Mouse (Mus musculus): Measurements from ENCODE around the gene Fam13a. TPM values are rescaled to one million over a fixed set of nuclear protein-coding genes. Genes with fewer than 3 reads are reported as not detected.
A peak's percentile ranks its signal among the peaks of the same experiment; 100 is the strongest.

The Fam13a gene
- 16.1 and 16.8 TPM in 2 replicates for polyA plus RNA-seq (2015; fragmentation: Nextera tagmentation; extraction: Ambion mirVana)

DNA sequence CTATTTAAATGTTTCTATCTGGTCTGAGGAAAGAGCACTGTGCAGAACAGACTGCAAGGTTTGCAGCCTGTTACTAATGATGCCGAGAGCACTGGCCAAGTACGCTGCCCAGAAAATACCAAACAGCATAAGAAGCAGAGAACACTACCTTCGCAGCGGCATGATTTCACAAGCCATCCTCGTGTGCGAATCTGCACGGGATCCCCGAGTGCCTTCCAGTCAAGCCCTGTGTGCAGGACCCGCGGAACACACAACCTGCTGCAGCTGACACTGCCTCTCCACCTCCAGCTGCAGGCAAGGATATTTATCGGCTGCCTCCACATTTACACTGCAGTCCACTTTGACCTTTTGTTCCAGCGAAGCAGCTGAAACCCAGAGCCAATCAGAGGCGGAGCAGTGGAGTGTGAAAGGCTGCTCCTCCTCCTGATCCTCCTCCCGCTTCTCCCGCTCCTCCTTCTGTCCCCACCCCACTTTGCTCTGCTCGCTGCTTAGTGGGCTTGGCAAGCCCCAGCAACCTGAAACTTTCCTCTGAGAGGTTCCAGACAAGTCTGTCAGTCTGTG lies at the start of gene Fam13a:
Gene Fam13a, minus strand, starts transcription at position 386 of the 561 bp plus-strand sequence.
- H3K36me3 ChIP-seq (ENCODE audit: control insufficient read depth, insufficient read depth, low read length) = no peaks in the 10 kb centered on the region
- H3K9me3 ChIP-seq (ENCODE audit: control insufficient read depth, low read length) = no peaks in the 10 kb centered on the region
- H3K27ac ChIP-seq (ENCODE audit: low read length) = peak within 1 kb of the TSS; percentile 89
- H3K4me1 ChIP-seq (ENCODE audit: control insufficient read depth, insufficient read depth, low read length) = peaks cover 3% of the 10 kb centered on the region
- H3K4me3 ChIP-seq (ENCODE audit: low read length) = peak within 1 kb of the TSS; percentile 63
- H3K9ac ChIP-seq (ENCODE audit: low read depth, low read length) = peak within 1 kb of the TSS; percentile 72
- H3K27me3 ChIP-seq (replicated peaks; ENCODE audit: control insufficient read depth, insufficient read depth, low read length) = no peaks in the 10 kb centered on the region
- WGBS = under 1% methylated on average over 16 of the region's 16 CpGs
- peak within 1 kb of the TSS; percentile 69 for H3K4me2 ChIP-seq (ENCODE audit: low read depth, low read length)
- ATAC-seq = peak; percentile 99

DNA sequence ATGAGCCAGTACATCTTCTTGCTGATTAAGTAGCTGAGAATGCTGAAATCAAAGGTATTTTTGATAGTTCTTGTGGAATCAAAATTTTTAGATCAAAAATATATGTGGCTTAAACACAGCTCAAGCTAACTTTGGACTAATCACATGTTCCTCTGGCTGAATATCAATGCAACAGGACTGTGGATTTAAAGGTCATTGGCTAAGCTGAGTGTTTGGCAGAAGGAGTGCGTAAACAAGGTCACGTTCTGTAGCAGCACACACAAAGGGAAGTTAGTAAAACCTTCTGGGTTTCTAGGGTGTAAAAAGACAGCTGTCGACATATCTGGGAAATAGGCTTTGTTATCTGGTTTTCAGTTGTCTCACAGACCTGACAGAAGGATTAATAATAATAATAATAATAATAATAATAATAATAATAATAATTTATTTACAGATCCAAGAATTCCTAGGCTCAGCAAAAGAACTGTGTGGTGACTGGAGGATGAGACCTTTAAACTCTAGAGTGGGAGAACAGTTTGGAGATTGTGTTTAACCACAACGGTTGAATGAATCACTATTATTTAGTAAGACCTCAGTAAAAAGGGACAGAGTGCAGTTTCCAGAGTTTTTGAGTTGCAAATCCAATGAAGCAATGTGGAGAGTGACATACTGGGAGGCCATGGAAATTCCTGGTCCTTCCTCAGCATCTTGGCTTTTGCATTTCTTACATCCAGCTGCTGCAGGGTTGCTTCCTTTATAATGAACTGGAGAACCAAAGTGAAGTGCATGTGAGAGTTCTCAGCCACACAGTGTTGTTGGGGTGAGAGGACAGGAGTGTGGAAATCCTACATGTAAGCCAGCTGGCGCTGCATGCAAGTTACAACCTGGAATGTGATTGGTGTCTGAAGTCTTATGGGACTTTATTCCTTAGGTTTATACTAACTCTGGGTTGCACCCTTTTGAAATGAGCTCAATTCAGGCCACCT lies 48.0 kb upstream of the Fam13a start:
- H3K4me2 ChIP-seq (ENCODE audit: low read depth, low read length) = no peak overlapping the region
- peaks cover 5% of the 10 kb centered on the region for H3K9me3 ChIP-seq (ENCODE audit: control insufficient read depth, low read length)
- no peaks in the 10 kb centered on the region for H3K27me3 ChIP-seq (replicated peaks; ENCODE audit: control insufficient read depth, insufficient read depth, low read length)
- H3K36me3 ChIP-seq (ENCODE audit: control insufficient read depth, insufficient read depth, low read length) = no peaks in the 10 kb centered on the region
- ATAC-seq = no peak
- WGBS = 78% methylated on average over 5 of the region's 5 CpGs
- no peaks in the 10 kb centered on the region for H3K4me1 ChIP-seq (ENCODE audit: control insufficient read depth, insufficient read depth, low read length)
- no peak overlapping the region for H3K27ac ChIP-seq (ENCODE audit: low read length)
- H3K4me3 ChIP-seq (ENCODE audit: low read length) = no peak overlapping the region
- H3K9ac ChIP-seq (ENCODE audit: low read depth, low read length) = no peak overlapping the region

DNA sequence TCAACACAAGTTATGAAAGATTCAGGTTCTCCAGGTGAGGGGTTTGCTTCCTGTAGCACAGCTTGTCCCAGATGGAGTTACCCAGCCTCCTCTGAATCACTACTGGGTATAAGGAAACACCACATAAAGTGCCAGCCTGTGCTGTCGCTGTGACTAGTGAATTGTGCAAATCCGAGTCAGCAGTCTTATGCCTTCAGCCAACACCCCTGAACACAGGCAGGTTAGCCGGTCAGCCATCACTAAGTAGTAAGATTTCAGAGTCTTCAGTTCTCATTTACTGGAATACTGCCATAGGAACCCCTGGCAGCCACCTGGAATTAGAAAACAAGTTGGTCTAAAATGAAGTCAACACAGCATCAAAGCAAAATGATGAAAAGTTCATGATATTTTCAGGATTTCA lies 47.3 kb upstream of the Fam13a start:
- WGBS = 94% methylated on average over 3 of the region's 3 CpGs
- Histone ChIP-seq H3K9ac (ENCODE audit: low read depth, low read length) (no peak overlapping the region), H3K4me1 (ENCODE audit: control insufficient read depth, insufficient read depth, low read length) (no peaks in the 10 kb centered on the region), H3K4me2 (ENCODE audit: low read depth, low read length) (no peak overlapping the region), H3K4me3 (ENCODE audit: low read length) (no peak overlapping the region), H3K27me3 (replicated peaks; ENCODE audit: control insufficient read depth, insufficient read depth, low read length) (no peaks in the 10 kb centered on the region), H3K27ac (ENCODE audit: low read length) (no peak overlapping the region), H3K36me3 (ENCODE audit: control insufficient read depth, insufficient read depth, low read length) (no peaks in the 10 kb centered on the region), H3K9me3 (ENCODE audit: control insufficient read depth, low read length) (peaks cover 5% of the 10 kb centered on the region)
- no peak for ATAC-seq

DNA sequence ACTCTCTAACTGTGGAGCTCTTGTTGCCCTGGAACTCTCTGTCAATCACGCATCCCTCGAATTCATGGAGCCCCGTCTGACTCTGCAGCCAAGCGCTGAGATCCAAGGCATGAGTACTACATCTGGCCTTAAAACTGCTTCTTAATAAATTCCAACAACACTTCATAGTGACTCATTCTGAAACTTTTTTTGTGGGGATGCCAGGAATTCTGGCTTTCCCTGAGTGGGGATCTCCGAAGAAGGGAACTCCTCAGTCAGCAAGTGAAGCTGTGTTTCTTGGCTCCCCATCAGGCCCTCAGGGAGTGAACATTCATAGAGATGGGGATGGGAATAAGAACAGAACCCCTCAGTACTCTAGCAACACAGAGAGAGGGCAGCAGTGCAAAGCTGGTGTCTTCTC lies 43.8 kb upstream of the Fam13a start:
- H3K9me3 ChIP-seq (ENCODE audit: control insufficient read depth, low read length) = peaks cover under 1% of the 10 kb centered on the region; the same call in 1 of the 2 replicates
- no peak overlapping the region for H3K4me3 ChIP-seq (ENCODE audit: low read length)
- H3K4me1 ChIP-seq (ENCODE audit: control insufficient read depth, insufficient read depth, low read length) = no peaks in the 10 kb centered on the region
- no peaks in the 10 kb centered on the region for H3K36me3 ChIP-seq (ENCODE audit: control insufficient read depth, insufficient read depth, low read length)
- H3K9ac ChIP-seq (ENCODE audit: low read depth, low read length) = no peak overlapping the region
- WGBS = 86% methylated on average over 5 of the region's 5 CpGs
- no peak overlapping the region for H3K4me2 ChIP-seq (ENCODE audit: low read depth, low read length)
- ATAC-seq = no peak
- no peak overlapping the region for H3K27ac ChIP-seq (ENCODE audit: low read length)
- H3K27me3 ChIP-seq (replicated peaks; ENCODE audit: control insufficient read depth, insufficient read depth, low read length) = no peaks in the 10 kb centered on the region

DNA sequence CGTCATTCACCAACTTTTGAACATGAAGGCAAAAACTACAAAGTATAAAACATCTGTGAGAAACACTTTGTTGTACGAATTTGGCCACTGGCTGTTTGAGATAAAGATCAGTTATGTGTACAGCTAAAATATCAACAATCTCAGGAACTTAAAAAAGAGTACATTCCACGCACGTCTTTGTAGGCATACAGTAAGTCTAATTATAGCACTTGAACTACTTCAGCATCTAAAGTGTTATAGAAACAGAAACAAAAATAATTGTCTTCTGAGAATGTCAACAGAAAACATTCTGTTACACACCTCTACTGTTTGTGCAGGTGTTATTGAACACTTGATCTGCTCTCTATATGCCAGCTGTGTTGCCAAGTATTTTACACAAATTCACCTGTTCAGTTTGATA lies 40.1 kb upstream of the Fam13a start:
- Histone ChIP-seq H3K36me3 (ENCODE audit: control insufficient read depth, insufficient read depth, low read length) (no peaks in the 10 kb centered on the region), H3K27me3 (replicated peaks; ENCODE audit: control insufficient read depth, insufficient read depth, low read length) (no peaks in the 10 kb centered on the region), H3K9me3 (ENCODE audit: control insufficient read depth, low read length) (no peaks in the 10 kb centered on the region), H3K9ac (ENCODE audit: low read depth, low read length) (no peak overlapping the region), H3K4me3 (ENCODE audit: low read length) (no peak overlapping the region), H3K4me2 (ENCODE audit: low read depth, low read length) (no peak overlapping the region), H3K4me1 (ENCODE audit: control insufficient read depth, insufficient read depth, low read length) (no peaks in the 10 kb centered on the region), H3K27ac (ENCODE audit: low read length) (no peak overlapping the region)
- 61% methylated on average over 4 of the region's 4 CpGs for WGBS
- no peak for ATAC-seq

DNA sequence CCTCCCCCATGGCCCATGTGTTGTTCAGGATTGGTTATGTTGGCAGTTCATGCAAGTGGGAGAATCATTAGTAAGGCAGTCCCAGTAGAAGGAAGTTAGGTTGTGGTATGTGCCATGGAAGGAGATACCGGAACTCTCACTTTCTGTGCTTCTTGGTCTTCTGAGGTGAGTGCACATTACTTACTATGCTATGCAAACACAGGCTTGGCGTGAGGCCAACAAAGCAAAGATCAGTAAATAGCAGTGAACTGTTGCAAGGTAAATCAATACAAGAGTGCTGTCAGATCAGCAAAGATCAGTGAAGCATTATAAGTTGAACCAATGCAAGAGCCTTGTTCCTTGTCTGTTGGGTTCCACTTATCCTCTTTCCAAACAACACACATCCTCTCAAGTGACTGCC lies 28.9 kb upstream of the Fam13a start:
- H3K27me3 ChIP-seq (replicated peaks; ENCODE audit: control insufficient read depth, insufficient read depth, low read length) = no peaks in the 10 kb centered on the region
- 62% methylated on average over 2 of the region's 2 CpGs for WGBS
- no peaks in the 10 kb centered on the region for H3K4me1 ChIP-seq (ENCODE audit: control insufficient read depth, insufficient read depth, low read length)
- H3K36me3 ChIP-seq (ENCODE audit: control insufficient read depth, insufficient read depth, low read length) = no peaks in the 10 kb centered on the region
- no peaks in the 10 kb centered on the region for H3K9me3 ChIP-seq (ENCODE audit: control insufficient read depth, low read length)
- no peak overlapping the region for H3K9ac ChIP-seq (ENCODE audit: low read depth, low read length)
- H3K4me2 ChIP-seq (ENCODE audit: low read depth, low read length) = no peak overlapping the region
- no peak overlapping the region for H3K4me3 ChIP-seq (ENCODE audit: low read length)
- H3K27ac ChIP-seq (ENCODE audit: low read length) = no peak overlapping the region
- ATAC-seq = peak; percentile 90

DNA sequence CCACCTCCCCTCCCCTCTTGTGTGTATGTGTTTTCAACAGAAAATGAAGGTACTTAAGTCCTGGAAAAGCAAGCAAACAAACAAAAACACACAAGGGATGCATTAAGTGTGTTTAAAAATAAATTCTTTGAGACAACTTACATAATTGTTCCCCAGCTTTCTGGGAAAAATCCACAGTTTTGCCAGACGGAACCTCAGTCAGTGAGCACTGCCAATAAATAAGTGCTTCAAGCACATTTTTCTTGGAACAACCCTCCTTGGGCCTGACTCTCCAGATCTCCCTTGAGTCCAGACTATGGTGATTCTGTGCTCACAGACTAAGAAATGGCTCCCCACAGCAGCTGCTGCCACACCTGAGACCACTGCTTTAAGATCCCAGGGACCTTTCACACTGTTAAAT lies 15.4 kb upstream of the Fam13a start:
- 67% methylated on average over 1 of the region's 1 CpGs for WGBS
- Histone ChIP-seq H3K4me3 (ENCODE audit: low read length) (no peak overlapping the region), H3K36me3 (ENCODE audit: control insufficient read depth, insufficient read depth, low read length) (no peaks in the 10 kb centered on the region), H3K27me3 (replicated peaks; ENCODE audit: control insufficient read depth, insufficient read depth, low read length) (no peaks in the 10 kb centered on the region), H3K9ac (ENCODE audit: low read depth, low read length) (no peak overlapping the region), H3K9me3 (ENCODE audit: control insufficient read depth, low read length) (no peaks in the 10 kb centered on the region), H3K4me1 (ENCODE audit: control insufficient read depth, insufficient read depth, low read length) (no peaks in the 10 kb centered on the region), H3K4me2 (ENCODE audit: low read depth, low read length) (no peak overlapping the region), H3K27ac (ENCODE audit: low read length) (no peak overlapping the region)
- no peak for ATAC-seq

DNA sequence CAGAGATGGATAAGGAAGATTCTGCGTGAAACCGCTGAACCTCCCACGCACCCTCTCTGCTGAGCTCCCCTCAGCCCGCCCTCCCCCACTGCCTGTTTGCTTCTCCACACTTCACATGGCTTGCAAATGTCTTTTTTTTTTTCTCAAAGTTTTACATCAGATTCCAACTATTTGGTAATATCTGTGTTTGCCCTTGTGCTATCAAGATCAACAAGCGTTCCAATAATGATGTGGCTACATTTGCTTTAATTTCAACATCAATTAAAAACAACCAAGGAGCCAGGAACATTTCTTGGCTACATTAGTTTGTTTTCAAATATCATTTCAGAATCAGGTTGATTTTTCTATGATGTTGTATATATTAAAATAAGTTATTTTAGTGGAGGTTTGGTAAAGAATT lies 8.4 kb upstream of the Fam13a start:
- no peaks in the 10 kb centered on the region for H3K9me3 ChIP-seq (ENCODE audit: control insufficient read depth, low read length)
- H3K27me3 ChIP-seq (replicated peaks; ENCODE audit: control insufficient read depth, insufficient read depth, low read length) = no peaks in the 10 kb centered on the region
- H3K9ac ChIP-seq (ENCODE audit: low read depth, low read length) = no peak overlapping the region
- no peaks in the 10 kb centered on the region for H3K4me1 ChIP-seq (ENCODE audit: control insufficient read depth, insufficient read depth, low read length)
- no peak for ATAC-seq
- H3K36me3 ChIP-seq (ENCODE audit: control insufficient read depth, insufficient read depth, low read length) = no peaks in the 10 kb centered on the region
- H3K27ac ChIP-seq (ENCODE audit: low read length) = no peak overlapping the region
- no peak overlapping the region for H3K4me2 ChIP-seq (ENCODE audit: low read depth, low read length)
- WGBS = 79% methylated on average over 5 of the region's 5 CpGs
- H3K4me3 ChIP-seq (ENCODE audit: low read length) = no peak overlapping the region

DNA sequence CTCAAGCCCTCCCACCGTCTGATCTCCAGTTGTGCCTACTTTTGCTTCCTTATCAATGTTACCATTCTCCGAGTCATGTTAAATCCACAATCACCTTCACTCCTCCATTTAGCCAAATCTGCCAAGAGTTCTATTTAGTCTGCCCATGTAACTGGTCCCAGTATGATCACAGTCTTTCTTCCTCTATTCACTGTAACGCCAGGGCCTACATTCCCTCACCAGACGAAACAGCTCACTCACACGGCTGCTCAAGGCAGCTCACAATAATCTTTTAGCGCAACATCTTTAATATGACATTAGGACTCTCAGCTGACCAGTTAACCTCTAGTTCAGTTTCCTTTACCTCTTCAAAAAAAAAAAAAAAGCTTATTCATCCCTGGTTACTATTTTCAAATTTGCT lies 7.2 kb upstream of the Fam13a start:
- no peaks in the 10 kb centered on the region for H3K9me3 ChIP-seq (ENCODE audit: control insufficient read depth, low read length)
- H3K4me1 ChIP-seq (ENCODE audit: control insufficient read depth, insufficient read depth, low read length) = no peaks in the 10 kb centered on the region
- no peak for ATAC-seq
- H3K27ac ChIP-seq (ENCODE audit: low read length) = no peak overlapping the region
- no peak overlapping the region for H3K4me3 ChIP-seq (ENCODE audit: low read length)
- H3K4me2 ChIP-seq (ENCODE audit: low read depth, low read length) = no peak overlapping the region
- no peaks in the 10 kb centered on the region for H3K27me3 ChIP-seq (replicated peaks; ENCODE audit: control insufficient read depth, insufficient read depth, low read length)
- WGBS = 83% methylated on average over 6 of the region's 6 CpGs
- H3K9ac ChIP-seq (ENCODE audit: low read depth, low read length) = no peak overlapping the region
- no peaks in the 10 kb centered on the region for H3K36me3 ChIP-seq (ENCODE audit: control insufficient read depth, insufficient read depth, low read length)
